Mouse (Mus musculus): ENCODE results near the gene Cgnl1.

DNA sequence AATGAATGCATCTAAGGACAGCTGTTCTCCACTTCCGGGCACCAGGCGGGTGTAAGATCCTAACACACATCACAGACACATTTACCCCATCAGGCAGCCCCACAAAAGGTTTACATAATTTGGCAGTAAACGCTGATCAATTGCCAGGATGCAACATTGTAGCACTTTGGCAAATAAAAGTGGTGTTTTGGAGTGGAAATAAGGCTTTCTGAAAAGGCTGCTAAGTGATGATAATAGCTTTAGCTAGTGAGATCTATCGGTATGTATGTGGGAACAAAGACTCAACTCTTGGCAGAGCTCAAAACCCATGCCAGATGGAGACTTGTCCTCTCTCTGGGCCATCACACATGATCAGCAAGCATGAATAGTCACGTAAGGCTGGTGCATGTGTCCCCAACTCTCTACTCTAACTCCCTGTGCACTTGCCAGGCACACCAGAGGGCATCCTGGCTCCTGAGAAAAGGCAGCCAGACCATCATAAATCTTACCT, 42.5 kb downstream of the Cgnl1 start:
- TF ChIP-seq EP300 (IDR thresholded peaks at IDR 0.05; ENCODE audit: low read length) (no peak), JUND (conservative IDR thresholded peaks at IDR 0.05; ENCODE audit: low read depth, low read length) (no peak), CHD1 (IDR thresholded peaks at IDR 0.05; ENCODE audit: low read depth, low read length) (no peak), ZMIZ1 (IDR thresholded peaks at IDR 0.05; ENCODE audit: low read depth, low read length) (no peak), POLR2A (IDR thresholded peaks at IDR 0.05; ENCODE audit: low read depth, low read length) (no peak), CTCF (conservative IDR thresholded peaks at IDR 0.05 in 1 of 2, IDR thresholded peaks at IDR 0.05 in 1 of 2; ENCODE audit: low read depth in 2 of 2, low read length in 2 of 2) (no peak)
